Mouse (Mus musculus) liver, embryonic 12.5 days (tissue): Measurements from ENCODE around the gene Hist1h2an. TPM values are rescaled to one million over a fixed set of nuclear protein-coding genes. Genes with fewer than 3 reads are reported as not detected.
"Not testable (repeated sequence)": the region's sequence is repeated elsewhere in the genome, so short reads cannot be mapped to it uniquely, and the experiment has no call there.

Experiments
- ATAC-seq: fragments of 200-750 bp; cut with Nextera tagmentation; 2 replicates; pipeline ENCODE4 v1.8.0; 2017; ENCODE audit warnings: moderate number of reproducible peaks, mild to moderate bottlenecking, moderate library complexity
- H3K27ac ChIP-seq: fragments of 300-500 bp; sonication (generic); 2 replicates; pipeline ENCODE4 v1.5.1; 2016; ENCODE audit warnings: mild to moderate bottlenecking
- H3K27me3 ChIP-seq: fragments of 300-500 bp; sonication (generic); replicated peaks from 2 replicates; pipeline ENCODE4 v1.6.1; 2016; ENCODE audit warnings: mild to moderate bottlenecking, moderate library complexity
- H3K36me3 ChIP-seq: fragments of 300-500 bp; sonication (generic); 2 replicates; pipeline ENCODE4 v1.6.1; 2016; ENCODE audit warnings: mild to moderate bottlenecking, moderate library complexity
- H3K4me1 ChIP-seq: fragments of 300-500 bp; sonication (generic); 2 replicates; pipeline ENCODE4 v1.6.1; 2016
- H3K4me2 ChIP-seq: fragments of 300-500 bp; sonication (generic); 2 replicates; pipeline ENCODE4 v1.6.1; 2016; ENCODE audit warnings: mild to moderate bottlenecking, moderate library complexity
- H3K4me3 ChIP-seq: fragments of 300-500 bp; sonication (generic); 2 replicates; pipeline ENCODE4 v1.5.1; 2016; ENCODE audit warnings: mild to moderate bottlenecking, moderate library complexity
- H3K9ac ChIP-seq: fragments of 300-500 bp; sonication (generic); 2 replicates; pipeline ENCODE4 v1.6.1; 2016; ENCODE audit warnings: mild to moderate bottlenecking, moderate library complexity
- H3K9me3 ChIP-seq: fragments of 300-500 bp; sonication (generic); replicated peaks from 2 replicates; pipeline ENCODE4 v1.6.1; 2016; ENCODE audit warnings: mild to moderate bottlenecking, moderate library complexity
- WGBS: fragments of 180-500 bp; shearing (Covaris S2); methylation state at CpG from one replicate; pipeline ENCODE4 v1.1.7; 2016; ENCODE audit not compliant: insufficient replicate concordance; 5-methylcytosine and 5-hydroxymethylcytosine counted together
- polyA plus RNA-seq: library from polyadenylated mRNA; unstranded; fragments of >200 nt; fragmentation: Nextera tagmentation; extraction: Ambion mirVana; gene quantifications from 2 replicates; pipeline ENCODE4 v1.2.1, GENCODE M21; 2016

Gene Hist1h2an
- polyA plus RNA-seq, 1 experiment from 2014 or later, result 14.0 TPM

DNA sequence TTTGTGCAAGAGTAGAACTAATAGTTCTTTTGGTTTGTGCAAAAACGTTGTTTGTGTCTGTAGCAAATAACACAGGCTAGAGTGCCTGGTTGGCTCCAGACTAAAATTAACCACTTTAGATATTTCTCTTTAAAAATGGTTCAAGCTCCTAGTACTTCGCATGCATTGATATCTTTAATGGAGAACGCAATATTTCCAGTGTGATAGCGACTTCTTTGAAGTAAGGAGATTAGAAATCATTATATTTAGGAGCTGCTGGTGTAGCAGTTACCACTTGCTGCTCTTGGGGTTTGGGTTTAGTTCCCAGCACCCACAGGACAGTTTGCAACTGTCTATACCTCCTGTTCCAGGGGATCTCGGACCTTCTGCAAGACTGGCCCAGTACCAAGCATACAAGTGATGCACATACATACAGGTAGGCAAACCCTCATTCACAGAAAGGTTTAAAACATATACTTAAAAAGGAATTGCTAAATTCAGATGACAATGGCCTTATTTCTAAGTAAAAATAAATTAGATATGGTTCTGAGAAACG lies 5.9 kb downstream of the Hist1h2an start:
- no peak for ATAC-seq
- Histone ChIP-seq H3K36me3 (no peaks in the 10 kb centered on the region), H3K9me3 (no peaks in the 10 kb centered on the region), H3K27ac (peak overlapping the region; percentile 100), H3K4me1 (peaks cover 71% of the 10 kb centered on the region), H3K27me3 (no peaks in the 10 kb centered on the region), H3K4me3 (peak overlapping the region; percentile 70), H3K9ac (peak overlapping the region; percentile 96), H3K4me2 (peak overlapping the region; percentile 87)
- WGBS, result 31% methylated on average over 6 of the region's 6 CpGs

DNA sequence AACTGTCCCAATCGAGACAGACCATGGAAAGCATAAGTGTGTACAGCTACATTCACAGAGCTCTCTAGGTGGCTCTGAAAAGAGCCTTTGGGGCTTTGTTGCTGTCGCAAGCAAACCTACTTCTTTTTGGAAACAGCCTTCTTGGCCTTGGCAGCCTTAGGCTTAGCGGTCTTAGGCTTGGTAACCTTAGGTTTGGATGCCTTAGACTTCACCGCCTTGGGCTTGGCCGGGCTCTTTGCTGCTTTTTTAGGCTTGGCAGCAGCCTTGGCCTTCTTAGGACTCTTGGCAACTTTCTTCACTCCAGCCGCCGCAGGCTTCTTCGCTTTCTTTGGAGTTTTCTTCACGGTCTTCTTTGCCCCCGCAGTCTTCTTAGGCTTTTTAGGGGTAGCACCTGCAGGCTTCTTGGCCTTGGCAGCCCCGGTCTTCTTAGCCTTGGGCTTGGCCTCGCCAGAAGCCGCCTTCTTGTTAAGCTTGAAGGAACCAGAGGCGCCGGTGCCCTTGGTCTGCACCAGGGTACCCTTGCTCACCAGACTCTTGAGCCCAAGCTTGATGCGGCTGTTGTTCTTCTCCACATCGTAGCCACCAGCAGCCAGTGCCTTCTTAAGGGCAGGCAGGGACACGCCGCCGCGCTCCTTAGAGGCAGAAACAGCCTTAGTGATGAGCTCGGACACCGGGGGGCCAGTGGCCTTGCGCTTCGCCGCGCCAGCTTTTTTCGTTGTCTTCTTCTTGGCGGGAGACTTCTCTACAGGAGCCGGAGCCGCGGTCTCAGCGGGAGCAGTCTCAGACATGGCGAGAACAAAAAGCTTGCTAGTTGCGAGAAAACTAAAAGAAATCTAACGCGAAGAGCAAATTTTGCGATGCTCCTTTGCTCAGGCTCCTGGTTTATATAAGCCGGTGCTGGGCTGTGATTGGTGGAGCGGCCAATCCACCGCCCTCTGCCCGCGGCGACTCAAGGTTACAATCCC lies 7.0 kb downstream of the Hist1h2an start, which contains the start of gene Hist1h1b:
TSS of gene Hist1h1b (minus strand) at position 859 of the 965 bp plus-strand sequence.
- Histone ChIP-seq H3K9me3 (no peaks in the 10 kb centered on the region), H3K36me3 (no peaks in the 10 kb centered on the region), H3K9ac (peak within 1 kb of the TSS; percentile 96), H3K4me1 (peaks cover 66% of the 10 kb centered on the region), H3K27ac (peak within 1 kb of the TSS; percentile 100), H3K4me3 (peak within 1 kb of the TSS; percentile 70), H3K4me2 (peak within 1 kb of the TSS; percentile 87), H3K27me3 (no peaks in the 10 kb centered on the region)
- peak; percentile 59 for ATAC-seq
- WGBS, result under 1% methylated on average over 44 of the region's 44 CpGs

DNA sequence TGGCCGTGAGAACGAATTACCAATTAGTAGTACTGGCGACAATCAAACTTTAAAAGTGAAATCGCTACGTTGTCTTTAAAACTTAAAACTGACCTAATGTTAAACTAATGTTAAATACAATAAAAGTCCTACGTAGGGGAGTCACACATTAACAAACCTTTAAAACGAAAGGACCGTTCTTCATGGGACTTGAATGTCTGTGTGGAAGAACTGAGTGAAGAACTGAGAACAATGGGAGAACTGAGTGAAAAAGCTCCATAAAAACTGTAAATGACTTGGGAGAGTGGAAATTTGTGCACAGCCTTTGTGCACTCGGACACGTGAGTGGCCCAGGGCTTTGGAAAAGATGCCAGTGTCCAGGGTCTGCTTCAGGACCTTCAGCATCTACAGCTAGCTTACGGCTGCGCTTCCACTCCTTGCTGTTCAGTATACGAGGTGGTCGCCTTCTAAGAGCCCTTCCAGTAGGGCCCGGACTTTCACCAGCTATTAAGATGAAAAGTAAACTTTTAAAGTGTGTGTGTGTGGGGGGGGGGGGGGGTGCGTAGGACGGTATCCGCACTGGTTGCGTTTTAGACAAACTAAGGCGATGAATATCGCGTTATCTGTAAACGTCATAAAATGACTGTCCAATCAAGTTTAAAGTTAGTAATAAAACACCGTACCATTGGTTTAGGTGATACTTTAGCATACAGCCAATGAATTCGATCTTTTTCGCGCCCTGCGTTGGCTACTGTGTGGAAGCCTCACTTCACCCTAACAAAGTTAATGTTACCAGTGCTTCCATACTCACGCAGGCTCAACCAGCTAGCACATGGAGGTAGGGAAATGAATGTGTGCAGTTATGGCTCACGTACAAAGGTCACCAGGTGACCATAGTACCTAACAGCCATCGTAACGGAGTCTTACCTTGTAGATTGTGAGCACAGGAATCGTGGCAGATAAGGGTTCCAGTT lies 7.9 kb downstream of the Hist1h2an start:
- peak overlapping the region; percentile 87 for H3K4me2 ChIP-seq
- H3K4me1 ChIP-seq, result peaks cover 57% of the 10 kb centered on the region
- peak overlapping the region; percentile 100 for H3K27ac ChIP-seq
- H3K27me3 ChIP-seq, result no peaks in the 10 kb centered on the region
- H3K4me3 ChIP-seq, result peak overlapping the region; percentile 70
- no peaks in the 10 kb centered on the region for H3K9me3 ChIP-seq
- peak overlapping the region; percentile 96 for H3K9ac ChIP-seq
- peak; percentile 74 for ATAC-seq
- WGBS, result 6% methylated on average over 33 of the region's 33 CpGs
- no peaks in the 10 kb centered on the region for H3K36me3 ChIP-seq

DNA sequence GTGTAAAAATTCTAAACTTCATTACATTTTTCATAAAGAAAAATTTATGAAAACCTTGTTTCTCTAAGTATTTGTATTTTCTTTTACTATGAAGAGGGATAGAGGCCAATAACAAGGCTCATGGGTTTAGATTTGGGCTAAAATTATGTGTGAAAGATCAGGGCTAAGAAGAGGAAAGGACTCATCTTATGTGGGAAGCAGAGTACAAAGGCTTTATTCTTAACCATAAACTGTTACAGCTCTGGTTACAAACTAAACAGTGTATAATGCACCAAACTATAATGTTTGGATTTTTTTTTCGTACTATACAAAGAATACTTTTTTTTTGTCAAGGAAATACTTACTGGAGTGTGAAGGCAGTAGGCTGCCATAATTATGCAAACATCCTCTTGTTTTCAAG lies 31.3 kb downstream of the Hist1h2an start:
- Histone ChIP-seq H3K4me3 (peak overlapping the region; percentile 49), H3K4me2 (peak overlapping the region; percentile 66), H3K9ac (peak overlapping the region; percentile 71), H3K36me3 (no peaks in the 10 kb centered on the region), H3K27me3 (no peaks in the 10 kb centered on the region), H3K9me3 (no peaks in the 10 kb centered on the region), H3K4me1 (peaks cover 32% of the 10 kb centered on the region), H3K27ac (peak overlapping the region; percentile 99)
- 80% methylated on average over 1 of the region's 1 CpGs for WGBS
- no peak for ATAC-seq

DNA sequence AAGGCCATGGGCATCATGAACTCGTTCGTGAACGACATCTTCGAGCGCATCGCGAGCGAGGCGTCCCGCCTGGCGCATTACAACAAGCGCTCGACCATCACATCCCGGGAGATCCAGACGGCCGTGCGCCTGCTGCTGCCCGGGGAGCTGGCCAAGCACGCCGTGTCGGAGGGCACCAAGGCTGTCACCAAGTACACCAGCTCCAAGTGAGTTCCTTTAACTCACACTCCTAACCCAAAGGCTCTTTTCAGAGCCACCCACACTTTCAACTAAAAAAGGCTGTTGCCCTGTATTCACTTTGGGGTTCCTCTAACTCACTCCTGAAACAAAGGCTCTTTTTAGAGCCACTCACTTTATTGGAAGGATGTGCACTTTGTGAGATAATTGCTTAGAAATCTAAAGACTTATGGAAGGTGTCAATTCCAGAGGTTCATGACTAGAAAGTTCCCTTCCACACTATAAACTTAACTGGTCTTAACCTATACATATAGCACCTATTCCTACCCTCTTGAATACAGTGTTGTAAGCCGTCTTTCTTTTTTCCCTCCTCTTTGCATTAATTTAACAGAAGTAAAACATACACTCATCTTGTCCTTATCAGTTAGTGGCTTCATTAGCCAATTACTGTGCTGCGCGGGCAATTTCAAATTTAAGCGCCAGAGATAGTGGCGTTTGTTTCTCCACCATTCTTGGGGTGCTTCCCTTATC lies 32.6 kb downstream of the Hist1h2an start:
- H3K36me3 ChIP-seq, result not testable (repeated sequence)
- peaks cover 31% of the 10 kb centered on the region for H3K4me1 ChIP-seq

DNA sequence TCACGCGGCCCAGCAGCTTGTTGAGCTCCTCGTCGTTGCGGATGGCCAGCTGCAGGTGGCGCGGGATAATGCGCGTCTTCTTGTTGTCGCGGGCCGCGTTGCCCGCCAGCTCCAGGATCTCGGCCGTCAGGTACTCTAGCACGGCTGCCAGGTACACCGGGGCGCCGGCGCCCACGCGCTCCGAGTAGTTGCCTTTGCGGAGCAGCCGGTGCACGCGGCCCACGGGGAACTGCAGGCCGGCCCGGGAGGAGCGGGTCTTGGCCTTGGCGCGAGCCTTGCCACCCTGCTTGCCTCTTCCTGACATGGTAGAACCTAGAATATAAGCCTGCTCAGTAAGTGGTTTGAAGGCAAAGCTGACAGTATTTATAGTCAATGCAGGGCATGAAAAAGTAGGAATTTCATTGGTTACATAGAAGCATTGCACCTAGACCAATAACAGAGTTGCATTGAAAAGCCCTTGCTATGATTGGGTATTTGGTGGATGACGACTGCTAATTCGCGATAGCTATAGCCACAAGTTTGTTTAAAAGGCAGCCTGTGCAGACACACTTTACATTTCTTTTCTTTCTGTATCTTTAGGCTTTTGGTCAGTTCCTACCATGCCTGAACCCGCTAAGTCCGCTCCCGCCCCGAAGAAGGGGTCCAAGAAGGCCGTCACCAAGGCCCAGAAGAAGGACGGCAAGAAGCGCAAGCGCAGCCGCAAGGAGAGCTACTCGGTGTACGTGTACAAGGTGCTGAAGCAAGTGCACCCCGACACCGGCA lies 33.3 kb downstream of the Hist1h2an start, which contains the start of the genes Hist1h2ak and Hist1h2bn:
TSS of gene Hist1h2ak (minus strand) at position 304 of the 762 bp plus-strand sequence.
TSS of gene Hist1h2bn (plus strand) at position 600 of the 762 bp plus-strand sequence.
- peak; percentile 86 for ATAC-seq
- Histone ChIP-seq H3K4me2 (peak within 1 kb of the TSS; percentile 69), H3K27ac (peak within 1 kb of the TSS; percentile 99), H3K9ac (peak within 1 kb of the TSS; percentile 80), H3K4me3 (peak within 1 kb of the TSS; percentile 56), H3K4me1 (peaks cover 34% of the 10 kb centered on the region)
- H3K9me3 ChIP-seq, H3K27me3 ChIP-seq, H3K36me3 ChIP-seq: not testable (repeated sequence)
- WGBS, result under 1% methylated on average over 49 of the region's 50 CpGs

More for the DNA sequence above, 32.6 kb downstream of the Hist1h2an start:
- H3K27me3 ChIP-seq, H3K9me3 ChIP-seq: not testable (repeated sequence)
- ATAC-seq, result peak; percentile 19
- H3K4me2 ChIP-seq, result peak overlapping the region; percentile 69
- peak overlapping the region; percentile 56 for H3K4me3 ChIP-seq
- H3K9ac ChIP-seq, result peak overlapping the region; percentile 73
- WGBS, result 1% methylated on average over 26 of the region's 26 CpGs
- H3K27ac ChIP-seq, result peak overlapping the region; percentile 99

DNA sequence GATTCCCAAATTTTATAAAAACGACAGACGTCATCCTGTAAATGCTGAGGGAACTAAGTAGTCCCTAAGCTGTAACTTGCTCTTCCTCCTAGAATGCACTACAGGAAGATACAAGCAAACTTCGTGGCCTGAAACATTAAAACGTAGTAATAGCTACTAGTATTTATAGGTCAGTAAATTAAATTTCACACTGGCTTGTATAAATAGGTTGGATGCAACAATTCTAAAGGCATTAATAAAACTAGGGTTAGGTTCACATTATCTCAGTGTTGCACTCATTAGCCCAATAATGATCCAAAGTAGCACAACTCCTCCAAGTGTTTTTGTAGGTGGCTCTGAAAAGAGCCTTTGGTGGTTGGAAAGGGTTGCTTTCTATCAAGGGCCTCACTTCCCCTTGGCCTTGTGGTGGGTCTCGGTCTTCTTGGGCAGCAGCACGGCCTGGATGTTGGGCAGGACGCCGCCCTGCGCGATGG lies 33.9 kb downstream of the Hist1h2an start:
- WGBS, result under 1% methylated on average over 10 of the region's 10 CpGs
- H3K4me3 ChIP-seq, result peak overlapping the region; percentile 56

DNA sequence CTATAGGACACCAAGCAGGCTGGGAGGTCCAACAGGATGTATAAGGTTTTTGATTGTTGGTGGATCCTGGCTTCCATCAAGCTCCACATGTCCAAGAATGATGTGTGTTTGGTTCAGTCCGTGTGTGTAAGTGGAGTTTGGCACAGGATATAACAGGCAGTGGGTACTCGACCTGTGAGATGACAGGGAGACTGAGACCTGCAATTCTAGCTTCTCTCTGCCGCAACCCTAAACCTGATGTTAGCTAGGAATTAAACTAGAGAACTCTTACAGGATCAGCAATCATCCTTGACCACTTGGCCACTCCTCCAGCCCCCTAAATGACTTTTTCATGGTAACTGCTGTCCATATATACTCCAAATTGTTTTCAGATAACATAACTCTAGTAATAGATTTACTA lies 34.7 kb downstream of the Hist1h2an start:
- Histone ChIP-seq H3K4me1 (peaks cover 41% of the 10 kb centered on the region), H3K9me3 (no peaks in the 10 kb centered on the region), H3K4me2 (peak overlapping the region; percentile 69), H3K27me3 (no peaks in the 10 kb centered on the region), H3K36me3 (peaks cover 2% of the 10 kb centered on the region), H3K9ac (peak overlapping the region; percentile 80), H3K27ac (peak overlapping the region; percentile 99), H3K4me3 (peak overlapping the region; percentile 56)
- ATAC-seq, result no peak
- 34% methylated on average over 3 of the region's 3 CpGs for WGBS

More for the DNA sequence above, 33.9 kb downstream of the Hist1h2an start:
- no peaks in the 10 kb centered on the region for H3K9me3 ChIP-seq
- peak overlapping the region; percentile 99 for H3K27ac ChIP-seq
- no peak for ATAC-seq
- peak overlapping the region; percentile 69 for H3K4me2 ChIP-seq
- H3K9ac ChIP-seq, result peak overlapping the region; percentile 80
- H3K27me3 ChIP-seq, result no peaks in the 10 kb centered on the region
- peaks cover 37% of the 10 kb centered on the region for H3K4me1 ChIP-seq
- no peaks in the 10 kb centered on the region for H3K36me3 ChIP-seq

DNA sequence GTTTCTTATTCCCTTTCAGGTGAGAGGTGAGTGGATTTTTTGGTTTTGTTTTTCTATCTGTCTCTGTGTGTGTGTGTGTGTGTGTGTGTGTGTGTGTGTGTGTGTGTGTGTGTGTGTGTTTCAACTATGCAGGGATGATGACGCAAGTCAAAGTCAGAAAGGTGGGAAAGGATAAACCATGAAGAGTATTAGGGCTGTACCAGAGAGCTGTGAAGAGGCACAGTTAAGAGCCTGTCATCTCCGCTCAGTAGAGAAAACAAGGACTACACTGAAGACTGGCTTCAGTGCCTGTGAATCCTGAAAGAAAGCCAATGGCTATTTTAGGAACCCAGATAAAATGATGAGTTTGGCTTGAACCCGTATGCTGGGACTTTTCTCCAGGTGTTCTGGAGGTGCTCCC lies 35.2 kb downstream of the Hist1h2an start:
- WGBS, result 38% methylated on average over 3 of the region's 3 CpGs
- peaks cover 4% of the 10 kb centered on the region for H3K36me3 ChIP-seq
- peak overlapping the region; percentile 80 for H3K9ac ChIP-seq
- no peak for ATAC-seq
- H3K27ac ChIP-seq, result peak overlapping the region; percentile 99
- peak overlapping the region; percentile 56 for H3K4me3 ChIP-seq
- no peaks in the 10 kb centered on the region for H3K27me3 ChIP-seq
- peak overlapping the region; percentile 69 for H3K4me2 ChIP-seq
- no peaks in the 10 kb centered on the region for H3K9me3 ChIP-seq
- peaks cover 44% of the 10 kb centered on the region for H3K4me1 ChIP-seq

DNA sequence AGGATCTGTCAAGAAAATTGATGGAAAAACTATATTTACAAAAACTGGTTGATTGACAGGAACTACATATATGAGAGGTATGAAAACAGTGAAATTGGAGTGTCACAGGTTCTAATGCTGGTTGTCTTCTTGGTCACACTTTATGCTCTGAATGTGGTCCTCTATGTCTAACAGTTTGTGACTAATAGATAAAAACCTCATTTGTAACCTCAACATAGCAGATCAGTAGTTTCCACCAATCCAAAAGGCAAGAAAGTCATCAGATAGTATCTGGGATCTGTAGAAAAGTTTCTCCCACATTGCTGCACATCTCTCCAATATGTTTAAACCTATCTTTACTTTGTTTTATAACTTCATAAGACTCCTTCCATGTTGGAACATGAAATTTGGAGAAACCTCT lies 35.6 kb downstream of the Hist1h2an start:
- Histone ChIP-seq H3K27ac (peak overlapping the region; percentile 99), H3K27me3 (no peaks in the 10 kb centered on the region), H3K9ac (peak overlapping the region; percentile 80), H3K4me2 (peak overlapping the region; percentile 69), H3K36me3 (peaks cover 4% of the 10 kb centered on the region), H3K4me3 (peak overlapping the region; percentile 56; the same call in 1 of the 2 replicates), H3K9me3 (no peaks in the 10 kb centered on the region), H3K4me1 (peaks cover 43% of the 10 kb centered on the region)
- no peak for ATAC-seq
